Mouse (Mus musculus): ENCODE results near the gene Gjb3. TPM values are rescaled to one million over a fixed set of nuclear protein-coding genes. Genes with fewer than 3 reads are reported as not detected.

The Gjb3 gene
- total and polyA plus RNA-seq, 3 experiments: not detected

GRCm38 (mm10) chr4:127375541-127376177 lies 45.0 kb upstream of the Gjb3 start:
- Histone ChIP-seq H3K36me3 (ENCODE audit: control insufficient read depth in 1 of 2, insufficient read depth in 2 of 2, low read length in 2 of 2) (no peaks in the 10 kb centered on the region), H3K27ac (ENCODE audit: control insufficient read depth, low read depth, low read length) (no peak overlapping the region), H3K9me3 (replicated peaks; ENCODE audit: insufficient read depth, low read length) (no peaks in the 10 kb centered on the region), H3K9ac (ENCODE audit: control insufficient read depth, low read depth, low read length, poor library complexity, severe bottlenecking) (no peak overlapping the region), H3K79me2 (ENCODE audit: control insufficient read depth, insufficient read depth, low read length, poor library complexity) (no peaks in the 10 kb centered on the region), H3K4me1 (ENCODE audit: control insufficient read depth in 1 of 2, insufficient read depth in 2 of 2, low read length in 2 of 2) (no peaks in the 10 kb centered on the region), H3K27me3 (ENCODE audit: control insufficient read depth in 1 of 2, insufficient read depth in 2 of 2, low read length in 2 of 2) (no peaks in the 10 kb centered on the region), H3K4me3 (ENCODE audit: control insufficient read depth in 1 of 2, insufficient read depth in 1 of 2, low read depth in 2 of 2, low read length in 2 of 2) (no peak overlapping the region)
- TF ChIP-seq SIN3A (IDR thresholded peaks at IDR 0.05; ENCODE audit: low read length): no peak
- no peak for TF ChIP-seq MYB (IDR thresholded peaks at IDR 0.05; ENCODE audit: low read depth, low read length)
- TF ChIP-seq POLR2AphosphoS5 (IDR thresholded peaks at IDR 0.05; ENCODE audit: borderline replicate concordance, low read depth, low read length): no peak
- TF ChIP-seq E2F4 (IDR thresholded peaks at IDR 0.05; ENCODE audit: borderline replicate concordance, low read depth, low read length): no peak
- no peak for TF ChIP-seq TBP (IDR thresholded peaks at IDR 0.05; ENCODE audit: low read depth, low read length)
- TF ChIP-seq POLR2AphosphoS2 (IDR thresholded peaks at IDR 0.05; ENCODE audit: low read length): no peak
- TF ChIP-seq EP300 (IDR thresholded peaks at IDR 0.05; ENCODE audit: low read depth in 1 of 2, low read length in 2 of 2): no peak
- no peak for TF ChIP-seq USF2 (IDR thresholded peaks at IDR 0.05; ENCODE audit: borderline replicate concordance in 1 of 2, insufficient read depth in 1 of 2, low read depth in 1 of 2, low read length in 2 of 2)
- no peak for TF ChIP-seq MXI1 (IDR thresholded peaks at IDR 0.05; ENCODE audit: low read depth, low read length)
- TF ChIP-seq MYC (IDR thresholded peaks at IDR 0.05; ENCODE audit: low read depth, low read length): no peak
- TF ChIP-seq KAT2A (conservative IDR thresholded peaks at IDR 0.05; ENCODE audit: low read depth, low read length): no peak
- no peak for TF ChIP-seq ZKSCAN1 (IDR thresholded peaks at IDR 0.05; ENCODE audit: low read depth, low read length)
- no peak for TF ChIP-seq POLR2A (IDR thresholded peaks at IDR 0.05; ENCODE audit: control insufficient read depth in 1 of 2, insufficient read depth in 1 of 2, low read depth in 1 of 2, low read length in 2 of 2, poor library complexity in 1 of 2)
- TF ChIP-seq BHLHE40 (IDR thresholded peaks at IDR 0.05; ENCODE audit: borderline replicate concordance, low read depth, low read length): no peak
- TF ChIP-seq TAL1 (IDR thresholded peaks at IDR 0.05; ENCODE audit: low read length): no peak
- TF ChIP-seq ZC3H11A (IDR thresholded peaks at IDR 0.05; ENCODE audit: low read depth, low read length): no peak
- no peak for TF ChIP-seq MEF2A (IDR thresholded peaks at IDR 0.05; ENCODE audit: extremely low read depth, insufficient replicate concordance, low read depth, low read length, poor library complexity, severe bottlenecking)
- no peak for TF ChIP-seq GATA1 (IDR thresholded peaks at IDR 0.05; ENCODE audit: low read depth, low read length)
- TF ChIP-seq MAZ (IDR thresholded peaks at IDR 0.05; ENCODE audit: low read depth, low read length): no peak
- TF ChIP-seq NELFE (IDR thresholded peaks at IDR 0.05; ENCODE audit: low read depth, low read length): no peak
- no peak for DNase-seq (ENCODE audit: low read depth, low spot score)

DNA sequence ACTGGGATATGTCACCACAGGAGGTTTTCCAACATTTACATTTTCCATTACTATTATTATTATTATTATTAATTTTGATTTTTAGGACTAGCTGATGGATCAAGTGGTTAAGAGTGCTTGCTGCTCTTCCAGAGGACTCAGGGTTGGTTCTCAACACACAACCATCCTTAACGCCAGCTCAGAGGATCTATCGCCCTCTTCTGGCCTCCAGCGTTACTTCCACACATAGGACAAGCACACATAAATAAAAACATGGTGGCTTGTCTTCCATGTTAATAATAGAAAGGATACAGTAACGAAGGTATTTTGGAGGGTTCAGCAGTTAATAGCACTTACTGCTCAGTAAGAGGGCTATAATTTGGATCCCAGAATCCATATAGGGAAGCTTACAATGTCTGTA lies 44.0 kb upstream of the Gjb3 start:
- Histone ChIP-seq H3K9me3 (replicated peaks; ENCODE audit: insufficient read depth, low read length) (no peaks in the 10 kb centered on the region), H3K27ac (ENCODE audit: control insufficient read depth, low read depth, low read length) (no peak overlapping the region), H3K9ac (ENCODE audit: control insufficient read depth, low read depth, low read length, poor library complexity, severe bottlenecking) (no peak overlapping the region), H3K79me2 (ENCODE audit: control insufficient read depth, insufficient read depth, low read length, poor library complexity) (no peaks in the 10 kb centered on the region), H3K27me3 (ENCODE audit: control insufficient read depth in 1 of 2, insufficient read depth in 2 of 2, low read length in 2 of 2) (no peaks in the 10 kb centered on the region), H3K4me1 (ENCODE audit: control insufficient read depth in 1 of 2, insufficient read depth in 2 of 2, low read length in 2 of 2) (no peaks in the 10 kb centered on the region), H3K36me3 (ENCODE audit: control insufficient read depth in 1 of 2, insufficient read depth in 2 of 2, low read length in 2 of 2) (no peaks in the 10 kb centered on the region), H3K4me3 (ENCODE audit: control insufficient read depth in 1 of 2, insufficient read depth in 1 of 2, low read depth in 2 of 2, low read length in 2 of 2) (no peak overlapping the region)
- TF ChIP-seq MYB (IDR thresholded peaks at IDR 0.05; ENCODE audit: low read depth, low read length) (no peak), ZC3H11A (IDR thresholded peaks at IDR 0.05; ENCODE audit: low read depth, low read length) (no peak), CHD1 (IDR thresholded peaks at IDR 0.05; ENCODE audit: low read depth, low read length) (no peak), ZMIZ1 (IDR thresholded peaks at IDR 0.05; ENCODE audit: low read depth, low read length) (no peak), SMC3 (IDR thresholded peaks at IDR 0.05; ENCODE audit: low read depth, low read length) (no peak), GATA1 (IDR thresholded peaks at IDR 0.05; ENCODE audit: low read depth, low read length) (no peak), KAT2A (conservative IDR thresholded peaks at IDR 0.05; ENCODE audit: low read depth, low read length) (no peak), ZNF384 (IDR thresholded peaks at IDR 0.05; ENCODE audit: low read depth, low read length) (no peak), UBTF (IDR thresholded peaks at IDR 0.05; ENCODE audit: borderline replicate concordance, insufficient read depth, low read depth, low read length) (no peak), MAFK (IDR thresholded peaks at IDR 0.05; ENCODE audit: borderline replicate concordance, low read depth, low read length) (no peak), ZKSCAN1 (IDR thresholded peaks at IDR 0.05; ENCODE audit: low read depth, low read length) (no peak), MXI1 (IDR thresholded peaks at IDR 0.05; ENCODE audit: low read depth, low read length) (no peak), MEF2A (IDR thresholded peaks at IDR 0.05; ENCODE audit: extremely low read depth, insufficient replicate concordance, low read depth, low read length, poor library complexity, severe bottlenecking) (no peak), SIN3A (IDR thresholded peaks at IDR 0.05; ENCODE audit: low read length) (no peak), CTCF (IDR thresholded peaks at IDR 0.05 in 2 of 3, conservative IDR thresholded peaks at IDR 0.05 in 1 of 3; ENCODE audit: control insufficient read depth in 1 of 3, insufficient read depth in 1 of 3, low read depth in 2 of 3, low read length in 3 of 3, poor library complexity in 1 of 3, severe bottlenecking in 1 of 3) (no peak)
- DNase-seq (ENCODE audit: low read depth, low spot score): no peak
